Mouse (Mus musculus) cortical plate, adult 2 months (tissue): ENCODE results near the gene Cnksr3.

Experiments
- CTCF ChIP-seq: fragments of 200-500 bp; IDR thresholded peaks from 2 replicates; pipeline ENCODE4 v1.5.1; 2011; ENCODE audit warnings: mild to moderate bottlenecking, control low read depth, low read length; ENCODE audit not compliant: insufficient read depth; ENCODE audit errors: extremely low read depth
- POLR2A ChIP-seq: fragments of 200-500 bp; IDR thresholded peaks from 2 replicates; pipeline ENCODE4 v1.6.1; 2011; ENCODE audit warnings: mild to moderate bottlenecking, low read length, control low read depth; ENCODE audit not compliant: insufficient read depth; ENCODE audit errors: extremely low read depth

DNA sequence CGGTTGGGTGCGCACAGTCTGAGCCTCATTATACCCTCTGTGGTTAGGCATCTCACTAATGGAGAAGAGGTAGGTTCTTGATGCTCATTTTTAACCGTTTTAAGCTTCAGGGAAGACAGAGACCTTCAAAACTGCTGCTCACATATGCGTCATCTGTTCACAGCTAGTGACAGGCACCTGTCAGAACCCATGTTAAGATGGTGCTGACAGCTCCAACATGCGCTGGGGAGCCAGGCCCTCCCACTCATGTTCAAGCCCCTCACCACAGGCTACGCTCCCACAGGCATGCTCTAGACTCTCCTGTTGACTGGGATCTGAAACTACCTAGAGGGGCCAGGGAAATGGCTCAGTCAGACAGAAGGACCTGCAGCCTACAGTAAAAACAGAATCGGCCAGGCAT is 11.4 kb downstream of the Cnksr3 start:
- TF ChIP-seq POLR2A (no peak), CTCF (no peak)
